Mouse (Mus musculus) thymus, postnatal 25 days (tissue): Measurements from ENCODE around the gene Arl8b.
A peak's percentile ranks its signal among the peaks of the same experiment; 100 is the strongest.
"Not testable (repeated sequence)": the region's sequence is repeated elsewhere in the genome, so short reads cannot be mapped to it uniquely, and the experiment has no call there.

Experiments
- DNase-seq: peaks from one replicate; pipeline ENCODE4 v3.0.0; 2022

Arl8b gene

DNA sequence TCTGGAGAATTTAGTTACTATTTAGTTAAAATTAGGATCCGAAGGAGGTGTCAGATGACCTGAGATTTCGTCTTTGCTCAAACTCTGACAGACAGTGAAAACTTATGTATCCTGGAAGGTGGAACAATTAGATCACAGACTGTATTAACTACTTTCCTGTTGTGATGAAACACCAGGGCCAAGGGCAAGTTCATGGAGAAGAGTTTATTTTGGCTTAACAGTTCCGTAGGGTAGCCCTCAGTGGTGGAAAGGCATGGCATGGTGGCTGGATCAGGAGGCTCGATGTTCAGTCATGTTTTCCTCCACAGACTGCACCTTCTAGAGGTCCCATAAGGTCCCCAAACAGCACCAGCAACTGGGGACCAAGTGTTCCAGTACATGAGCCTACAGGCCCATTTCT lies 54.2 kb downstream of the Arl8b start:
- DNase-seq: no peak

DNA sequence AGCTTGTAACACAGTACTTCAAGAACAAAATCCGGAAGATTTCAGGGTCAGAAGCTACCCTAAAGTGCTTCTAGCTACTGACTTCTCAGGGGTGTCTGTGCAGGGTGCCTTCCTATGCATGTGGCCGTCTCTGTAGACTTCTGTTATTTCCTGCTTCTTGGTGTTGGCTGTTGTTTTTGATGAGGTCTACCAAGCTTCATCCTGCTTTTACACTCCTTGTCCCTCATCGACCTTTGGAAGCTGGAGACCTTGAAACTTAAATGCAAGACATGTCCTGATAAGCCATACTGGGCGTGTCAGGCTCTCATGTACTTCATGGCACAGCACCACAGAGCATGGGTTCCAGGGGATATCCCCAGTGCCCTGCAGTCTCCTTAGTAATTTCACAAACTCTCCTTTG lies 55.1 kb downstream of the Arl8b start:
- peak; percentile 63 for DNase-seq

- peak; percentile 60 for DNase-seq
Measured at GRCm38 (mm10) chr6:108839432-108839831, 56.5 kb downstream of the Arl8b start.

- DNase-seq: no peak
Measured at GRCm38 (mm10) chr6:108840861-108841640, 58.2 kb downstream of the Arl8b start.

DNA sequence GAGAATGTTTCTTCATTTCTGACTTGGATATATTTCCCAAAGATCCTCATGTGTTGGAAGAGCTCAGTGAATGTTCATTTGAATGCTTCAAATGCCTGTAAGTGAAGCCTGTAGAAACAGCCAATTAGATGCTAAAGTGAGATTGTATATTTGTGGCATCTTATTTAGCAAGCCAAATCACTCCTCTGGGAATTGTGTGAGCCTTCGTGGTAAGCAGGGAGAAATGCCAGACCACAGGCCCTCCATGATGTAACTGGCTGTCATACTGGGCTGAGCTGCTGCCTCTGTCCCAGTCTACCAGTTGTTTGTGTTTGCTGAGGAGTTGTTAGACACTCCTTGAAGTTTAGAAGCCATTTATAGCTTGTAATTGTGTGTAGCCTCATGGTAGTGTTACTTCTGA lies 60.8 kb downstream of the Arl8b start:
- DNase-seq: no peak

DNA sequence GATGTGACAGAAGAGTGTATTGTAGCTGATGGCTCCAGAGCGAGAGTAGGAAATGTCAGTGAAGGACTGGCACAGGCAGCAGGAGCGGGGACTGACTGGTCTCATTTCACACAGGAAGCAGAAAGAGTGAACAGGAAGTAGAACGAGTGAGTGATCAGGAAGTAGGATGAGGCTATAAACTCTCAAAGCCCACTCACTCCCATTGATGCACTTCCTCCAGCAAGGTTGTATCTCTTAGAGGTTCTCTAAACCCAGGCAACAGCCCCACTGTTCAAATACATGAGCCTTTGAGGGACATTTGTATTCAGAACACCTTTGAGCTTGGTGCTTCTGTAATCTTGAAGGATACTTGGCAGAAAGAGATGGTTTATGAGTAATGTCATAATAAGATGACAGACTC lies 61.2 kb downstream of the Arl8b start:
- DNase-seq: no peak

DNA sequence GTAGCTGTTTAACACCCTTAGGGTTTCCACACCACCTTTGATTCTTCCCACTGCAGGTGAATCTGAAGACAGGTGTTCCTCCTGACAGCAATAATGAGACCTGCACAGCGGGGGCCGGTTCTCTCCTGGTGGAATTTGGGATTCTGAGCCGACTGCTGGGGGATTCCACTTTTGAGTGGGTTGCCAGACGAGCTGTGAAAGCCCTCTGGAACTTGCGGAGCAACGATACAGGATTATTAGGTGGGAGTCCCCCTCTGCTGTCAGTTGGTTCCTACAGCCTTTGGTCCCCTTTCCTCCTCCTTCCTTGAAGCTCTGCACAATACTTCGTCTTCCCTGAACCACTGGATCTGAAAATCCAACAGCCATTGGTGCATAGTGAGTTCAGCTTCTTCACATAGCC lies 61.9 kb downstream of the Arl8b start:
- no peak for DNase-seq

DNA sequence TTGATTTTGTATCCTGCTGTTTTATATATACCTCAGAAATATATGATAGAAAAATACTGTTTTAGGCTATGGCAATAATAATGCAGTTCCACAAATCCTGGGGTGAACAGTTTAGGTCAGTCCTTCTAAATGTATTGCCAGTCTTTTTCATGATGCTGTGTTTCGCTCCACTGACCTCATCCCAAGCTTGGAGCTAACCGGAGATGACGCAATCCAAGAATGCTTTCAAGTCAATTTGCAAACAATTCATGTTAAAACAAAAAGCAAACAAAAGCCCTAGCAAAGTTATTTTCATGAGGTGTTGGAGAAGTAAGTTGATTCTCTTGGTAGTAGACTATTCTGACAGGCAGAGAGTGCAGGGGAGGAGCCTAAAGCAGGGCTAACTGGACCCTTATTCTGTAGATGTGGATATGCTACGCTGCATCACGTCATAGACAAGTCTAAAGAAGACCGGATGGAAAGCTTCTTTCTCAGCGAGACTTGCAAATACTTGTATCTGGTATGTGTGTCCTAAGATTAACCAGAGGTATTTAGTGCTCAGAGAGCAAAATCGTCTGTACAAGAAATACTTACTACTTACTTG lies 69.3 kb downstream of the Arl8b start:
- DNase-seq: no peak

DNA sequence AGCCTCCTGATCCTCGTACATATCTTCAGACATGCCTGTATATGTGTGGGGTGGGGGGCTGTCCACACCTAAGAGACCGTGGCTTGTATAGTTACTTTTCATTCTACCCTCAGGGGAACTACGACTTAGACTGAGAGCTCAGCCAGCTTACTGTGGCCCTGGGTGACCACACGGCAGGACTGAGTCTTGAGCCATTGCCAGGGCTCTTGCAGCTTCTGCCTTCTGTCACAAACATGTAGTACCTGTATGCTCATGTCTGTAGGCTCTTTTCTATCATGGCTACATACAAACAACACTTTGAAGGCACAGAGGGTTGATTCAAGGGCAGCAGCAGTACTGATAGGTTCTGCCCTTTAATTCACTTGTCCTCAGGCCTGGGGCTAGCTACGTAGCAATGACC lies 70.1 kb downstream of the Arl8b start:
- no peak for DNase-seq

DNA sequence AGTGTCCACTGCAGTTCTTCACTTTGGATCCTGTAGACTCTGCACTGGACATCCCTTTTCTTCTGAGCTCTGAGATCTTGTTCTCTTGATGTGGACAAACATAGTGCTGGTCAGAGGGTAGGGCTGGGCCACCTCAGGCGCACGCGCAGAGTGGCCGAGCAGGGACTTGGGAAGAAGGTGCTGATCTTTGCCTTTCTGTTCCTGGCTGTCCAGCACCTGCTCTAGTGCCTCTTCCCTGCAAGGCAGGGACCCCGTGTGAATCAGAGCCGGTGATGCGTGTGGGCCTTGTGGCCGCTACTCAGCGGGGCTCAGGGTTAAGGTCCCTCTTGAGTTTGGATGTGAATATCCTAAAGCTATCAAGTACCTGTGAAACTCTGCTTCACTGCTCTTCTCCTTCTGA lies 75.7 kb downstream of the Arl8b start:
- DNase-seq: no peak

DNA sequence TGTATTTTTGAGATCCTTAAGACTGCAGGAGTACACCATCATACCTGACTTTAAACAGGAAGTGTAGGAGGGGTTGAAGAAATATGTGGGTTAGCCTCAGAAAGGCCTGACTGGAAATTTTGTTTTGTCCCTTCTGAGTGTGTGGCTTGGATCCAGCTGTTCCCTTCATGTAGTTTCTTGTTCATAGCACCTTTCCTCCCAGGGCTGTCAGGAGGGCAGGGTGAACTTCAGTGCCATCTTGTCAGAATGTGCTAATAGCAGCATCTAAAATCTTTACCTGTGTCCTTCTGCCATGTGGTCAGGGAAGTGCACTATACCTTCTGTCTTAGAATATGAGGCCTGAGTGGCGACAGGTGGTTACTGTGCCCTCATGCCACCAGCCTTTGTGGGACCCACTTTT lies 78.3 kb downstream of the Arl8b start:
- no peak for DNase-seq

GRCm38 (mm10) chr6:108862548-108862947 lies 79.6 kb downstream of the Arl8b start:
- no peak for DNase-seq

GRCm38 (mm10) chr6:108866317-108866716 lies 83.4 kb downstream of the Arl8b start:
- no peak for DNase-seq

DNA sequence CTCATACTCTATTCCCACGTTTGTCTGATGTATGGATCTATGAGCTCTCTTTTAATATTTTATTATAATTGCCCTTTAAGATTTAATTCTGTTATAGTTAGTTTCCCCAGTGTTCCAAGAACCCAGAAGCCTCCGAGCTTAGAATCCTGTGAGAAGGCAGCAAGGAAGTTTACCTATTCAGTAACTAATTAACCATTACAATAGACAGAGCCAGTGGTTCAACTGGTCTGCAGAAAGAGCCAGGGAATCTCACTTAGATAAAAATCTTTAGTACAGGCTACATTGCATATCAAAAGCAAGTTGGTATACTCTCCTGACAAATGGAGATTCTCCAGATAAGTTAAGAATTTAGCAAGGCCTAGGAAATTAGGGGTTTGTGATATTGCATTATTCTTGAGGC lies 86.1 kb downstream of the Arl8b start:
- not testable (repeated sequence) for DNase-seq

DNA sequence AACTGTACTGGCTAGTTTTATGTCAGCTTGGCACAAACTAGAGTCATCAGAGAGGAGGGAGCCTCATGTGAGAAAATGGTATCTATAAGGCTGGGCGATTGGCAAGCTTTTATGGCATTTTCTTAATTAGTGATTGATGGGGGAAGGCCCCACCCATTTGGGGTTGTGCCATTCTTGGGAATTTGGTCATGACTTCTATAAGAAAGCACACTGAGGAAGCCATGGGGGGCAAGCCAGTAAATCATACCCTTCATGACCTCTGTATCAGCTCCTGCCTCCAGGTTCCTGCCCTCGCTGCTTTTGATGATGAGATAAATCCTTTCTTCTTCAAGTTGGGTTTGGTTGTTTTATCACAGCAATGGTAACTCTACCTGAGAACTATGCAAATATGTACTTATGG lies 87.5 kb downstream of the Arl8b start:
- DNase-seq: no peak

- no peak for DNase-seq
Measured at GRCm38 (mm10) chr6:108871251-108871650, 88.4 kb downstream of the Arl8b start.
